Mouse (Mus musculus) liver, embryonic 15.5 days (tissue): ENCODE results near the gene Ikzf3. TPM values are rescaled to one million over a fixed set of nuclear protein-coding genes. Genes with fewer than 3 reads are reported as not detected.
A peak's percentile ranks its signal among the peaks of the same experiment; 100 is the strongest.

Source experiments
- ATAC-seq: fragments of 200-750 bp; cut with Nextera tagmentation; 2 replicates; pipeline ENCODE4 v1.8.0; 2017; ENCODE audit warnings: moderate number of reproducible peaks, mild to moderate bottlenecking, moderate library complexity; ENCODE audit not compliant: insufficient read depth
- H3K27ac ChIP-seq: fragments of 300-500 bp; sonication (generic); replicated peaks from 2 replicates; pipeline ENCODE4 v1.5.1; 2015; ENCODE audit warnings: mild to moderate bottlenecking, inconsistent platforms
- H3K27me3 ChIP-seq: fragments of 300-500 bp; sonication (generic); 2 replicates; pipeline ENCODE4 v1.6.1; 2015; ENCODE audit warnings: mild to moderate bottlenecking, inconsistent platforms
- H3K36me3 ChIP-seq: fragments of 300-500 bp; sonication (generic); replicated peaks from 2 replicates; pipeline ENCODE4 v1.6.1; 2015; ENCODE audit warnings: moderate library complexity, mild to moderate bottlenecking, inconsistent platforms
- H3K4me1 ChIP-seq: fragments of 300-500 bp; sonication (generic); replicated peaks from 2 replicates; pipeline ENCODE4 v1.6.1; 2015; ENCODE audit warnings: inconsistent platforms
- H3K4me2 ChIP-seq: fragments of 300-500 bp; sonication (generic); 2 replicates; pipeline ENCODE4 v1.6.1; 2015; ENCODE audit warnings: moderate library complexity, mild to moderate bottlenecking, inconsistent platforms
- H3K4me3 ChIP-seq: fragments of 300-500 bp; sonication (generic); replicated peaks from 2 replicates; pipeline ENCODE4 v1.5.1; 2015; ENCODE audit warnings: mild to moderate bottlenecking, inconsistent platforms
- H3K9ac ChIP-seq: fragments of 300-500 bp; sonication (generic); 2 replicates; pipeline ENCODE4 v1.6.1; 2015; ENCODE audit warnings: moderate library complexity, mild to moderate bottlenecking, inconsistent platforms
- H3K9me3 ChIP-seq: fragments of 300-500 bp; sonication (generic); replicated peaks from 2 replicates; pipeline ENCODE4 v1.6.1; 2016; ENCODE audit warnings: inconsistent platforms
- WGBS: fragments of 180-500 bp; shearing (Covaris S2); methylation state at CpG from one replicate; pipeline ENCODE4 v1.1.7; 2015; ENCODE audit warnings: mixed read lengths; ENCODE audit not compliant: insufficient replicate concordance; 5-methylcytosine and 5-hydroxymethylcytosine counted together
- polyA plus RNA-seq: library from polyadenylated mRNA; unstranded; fragments of >200 nt; fragmentation: Nextera tagmentation; extraction: Ambion mirVana; gene quantifications from 2 replicates; pipeline ENCODE4 v1.2.1, GENCODE M21; 2015

The Ikzf3 gene
- polyA plus RNA-seq, 1 experiment from 2014 or later = 0.10 TPM

GRCm38 (mm10) chr11:98546529-98547307 lies 887 bp upstream of the Ikzf3 start:
- no peak overlapping the region for H3K4me2 ChIP-seq
- no peak overlapping the region for H3K4me3 ChIP-seq
- H3K9ac ChIP-seq = no peak overlapping the region
- no peaks in the 10 kb centered on the region for H3K36me3 ChIP-seq
- peaks cover 20% of the 10 kb centered on the region for H3K4me1 ChIP-seq
- H3K9me3 ChIP-seq = no peaks in the 10 kb centered on the region; the same call in 1 of the 2 replicates
- 32% methylated on average over 12 of the region's 12 CpGs for WGBS
- ATAC-seq = no peak
- H3K27me3 ChIP-seq = peaks cover 88% of the 10 kb centered on the region
- H3K27ac ChIP-seq = no peak overlapping the region

GRCm38 (mm10) chr11:98544890-98545677 lies 747 bp downstream of the Ikzf3 start:
- H3K4me2 ChIP-seq = peak overlapping the region; percentile 57
- peaks cover 91% of the 10 kb centered on the region for H3K27me3 ChIP-seq
- no peak overlapping the region for H3K9ac ChIP-seq
- WGBS = 2% methylated on average over 16 of the region's 16 CpGs
- peak overlapping the region; percentile 41 for H3K4me3 ChIP-seq
- H3K27ac ChIP-seq = no peak overlapping the region
- ATAC-seq = no peak
- H3K36me3 ChIP-seq = no peaks in the 10 kb centered on the region
- H3K9me3 ChIP-seq = no peaks in the 10 kb centered on the region; the same call in 1 of the 2 replicates
- peaks cover 7% of the 10 kb centered on the region for H3K4me1 ChIP-seq

GRCm38 (mm10) chr11:98543414-98543813 lies 2.4 kb downstream of the Ikzf3 start:
- Histone ChIP-seq H3K4me3 (no peak overlapping the region), H3K36me3 (no peaks in the 10 kb centered on the region), H3K9me3 (no peaks in the 10 kb centered on the region), H3K4me2 (no peak overlapping the region), H3K4me1 (peaks cover 6% of the 10 kb centered on the region), H3K9ac (no peak overlapping the region), H3K27me3 (peaks cover 74% of the 10 kb centered on the region), H3K27ac (no peak overlapping the region)
- 67% methylated on average over 1 of the region's 1 CpGs for WGBS
- no peak for ATAC-seq

- peaks cover 70% of the 10 kb centered on the region for H3K27me3 ChIP-seq
- peaks cover 6% of the 10 kb centered on the region for H3K4me1 ChIP-seq
- no peaks in the 10 kb centered on the region for H3K36me3 ChIP-seq
- no peak overlapping the region for H3K4me2 ChIP-seq
- ATAC-seq = no peak
- no peak overlapping the region for H3K27ac ChIP-seq
- no peaks in the 10 kb centered on the region for H3K9me3 ChIP-seq
- H3K9ac ChIP-seq = no peak overlapping the region
- H3K4me3 ChIP-seq = no peak overlapping the region
- 46% methylated on average over 8 of the region's 8 CpGs for WGBS
Observed at GRCm38 (mm10) chr11:98542553-98542952, 3.3 kb downstream of the Ikzf3 start.

GRCm38 (mm10) chr11:98540319-98540718 lies 5.5 kb downstream of the Ikzf3 start:
- Histone ChIP-seq H3K27me3 (peaks cover 49% of the 10 kb centered on the region), H3K4me2 (no peak overlapping the region), H3K9me3 (no peaks in the 10 kb centered on the region), H3K27ac (no peak overlapping the region), H3K4me3 (no peak overlapping the region), H3K9ac (no peak overlapping the region), H3K36me3 (no peaks in the 10 kb centered on the region), H3K4me1 (no peaks in the 10 kb centered on the region)
- WGBS = 65% methylated on average over 5 of the region's 5 CpGs
- no peak for ATAC-seq

GRCm38 (mm10) chr11:98537480-98538034 lies 8.3 kb downstream of the Ikzf3 start:
- Histone ChIP-seq H3K4me1 (no peaks in the 10 kb centered on the region), H3K4me3 (no peak overlapping the region), H3K27me3 (peaks cover 36% of the 10 kb centered on the region), H3K27ac (no peak overlapping the region), H3K36me3 (no peaks in the 10 kb centered on the region), H3K9me3 (no peaks in the 10 kb centered on the region), H3K9ac (no peak overlapping the region), H3K4me2 (no peak overlapping the region)
- ATAC-seq = no peak

GRCm38 (mm10) chr11:98526824-98527461 lies 18.9 kb downstream of the Ikzf3 start:
- H3K36me3 ChIP-seq = no peaks in the 10 kb centered on the region
- no peak overlapping the region for H3K4me3 ChIP-seq
- no peak overlapping the region for H3K9ac ChIP-seq
- H3K27me3 ChIP-seq = peaks cover 21% of the 10 kb centered on the region
- no peak overlapping the region for H3K4me2 ChIP-seq
- H3K4me1 ChIP-seq = no peaks in the 10 kb centered on the region
- whole genome bisulfite sequencing = 58% methylated on average over 10 of the region's 10 CpGs
- no peaks in the 10 kb centered on the region for H3K9me3 ChIP-seq
- ATAC-seq = no peak
- H3K27ac ChIP-seq = no peak overlapping the region

GRCm38 (mm10) chr11:98525140-98525539 lies 20.7 kb downstream of the Ikzf3 start:
- H3K27ac ChIP-seq = no peak overlapping the region
- H3K36me3 ChIP-seq = no peaks in the 10 kb centered on the region
- no peak for ATAC-seq
- H3K27me3 ChIP-seq = peaks cover 23% of the 10 kb centered on the region
- no peak overlapping the region for H3K4me2 ChIP-seq
- H3K4me1 ChIP-seq = no peaks in the 10 kb centered on the region
- 37% methylated on average over 4 of the region's 4 CpGs for WGBS
- H3K9ac ChIP-seq = no peak overlapping the region
- no peaks in the 10 kb centered on the region for H3K9me3 ChIP-seq
- H3K4me3 ChIP-seq = no peak overlapping the region

- no peak overlapping the region for H3K4me3 ChIP-seq
- peaks cover 11% of the 10 kb centered on the region for H3K27me3 ChIP-seq
- H3K9ac ChIP-seq = no peak overlapping the region
- no peaks in the 10 kb centered on the region for H3K4me1 ChIP-seq
- no peak overlapping the region for H3K27ac ChIP-seq
- no peak for ATAC-seq
- H3K9me3 ChIP-seq = no peaks in the 10 kb centered on the region
- H3K36me3 ChIP-seq = no peaks in the 10 kb centered on the region
- H3K4me2 ChIP-seq = no peak overlapping the region
- WGBS = 52% methylated on average over 10 of the region's 10 CpGs
Observed at GRCm38 (mm10) chr11:98520468-98520867, 25.4 kb downstream of the Ikzf3 start.

GRCm38 (mm10) chr11:98513356-98513936 lies 32.4 kb downstream of the Ikzf3 start:
- no peak overlapping the region for H3K4me2 ChIP-seq
- H3K36me3 ChIP-seq = no peaks in the 10 kb centered on the region
- no peaks in the 10 kb centered on the region for H3K4me1 ChIP-seq
- 58% methylated on average over 6 of the region's 6 CpGs for WGBS
- H3K4me3 ChIP-seq = no peak overlapping the region
- H3K27ac ChIP-seq = no peak overlapping the region
- ATAC-seq = no peak
- H3K27me3 ChIP-seq = peaks cover under 1% of the 10 kb centered on the region; the same call in 1 of the 2 replicates
- no peaks in the 10 kb centered on the region for H3K9me3 ChIP-seq
- H3K9ac ChIP-seq = no peak overlapping the region
